Mouse (Mus musculus): ENCODE results near the gene Stx18. TPM values are rescaled to one million over a fixed set of nuclear protein-coding genes. Genes with fewer than 3 reads are reported as not detected.
A peak's percentile ranks its signal among the peaks of the same experiment; 100 is the strongest.

Gene Stx18
- polyA plus RNA-seq, 1 experiment, result 9.7 TPM

GRCm38 (mm10) chr5:38014916-38015315, 23.6 kb upstream of the Stx18 start:
- WGBS, result 65% methylated on average over 3 of the region's 3 CpGs

GRCm38 (mm10) chr5:38016945-38017344, 21.6 kb upstream of the Stx18 start:
- no peaks in the 10 kb centered on the region for H3K4me1 ChIP-seq (ENCODE audit: control insufficient read depth, insufficient read depth, insufficient read length, low read length)
- TF ChIP-seq POLR2A (IDR thresholded peaks at IDR 0.05; ENCODE audit: low read depth, low read length) (no peak), CTCF (IDR thresholded peaks at IDR 0.05; ENCODE audit: extremely low read depth, insufficient read length, insufficient replicate concordance, low read depth, low read length) (no peak)
- 73% methylated on average over 3 of the region's 3 CpGs for WGBS
- H3K27me3 ChIP-seq (ENCODE audit: control insufficient read depth, insufficient read depth, low read length), result no peaks in the 10 kb centered on the region; the same call in 1 of the 2 replicates
- H3K4me3 ChIP-seq (ENCODE audit: low read depth, low read length), result no peak overlapping the region
- H3K36me3 ChIP-seq (ENCODE audit: control insufficient read depth, insufficient read depth, low read length), result no peaks in the 10 kb centered on the region
- H3K27ac ChIP-seq (ENCODE audit: insufficient read depth, low read depth, low read length), result no peak overlapping the region

More at GRCm38 (mm10) chr5:38014916-38015315, 23.6 kb upstream of the Stx18 start:
- Histone ChIP-seq H3K27me3 (ENCODE audit: control insufficient read depth, insufficient read depth, low read length) (no peaks in the 10 kb centered on the region; the same call in 1 of the 2 replicates), H3K27ac (ENCODE audit: insufficient read depth, low read depth, low read length) (no peak overlapping the region), H3K4me3 (ENCODE audit: low read depth, low read length) (no peak overlapping the region), H3K36me3 (ENCODE audit: control insufficient read depth, insufficient read depth, low read length) (no peaks in the 10 kb centered on the region), H3K4me1 (ENCODE audit: control insufficient read depth, insufficient read depth, insufficient read length, low read length) (no peaks in the 10 kb centered on the region)
- TF ChIP-seq CTCF (IDR thresholded peaks at IDR 0.05; ENCODE audit: extremely low read depth, insufficient read length, insufficient replicate concordance, low read depth, low read length), result no peak
- TF ChIP-seq POLR2A (IDR thresholded peaks at IDR 0.05; ENCODE audit: low read depth, low read length), result no peak

GRCm38 (mm10) chr5:38027656-38028055, 10.9 kb upstream of the Stx18 start:
- Histone ChIP-seq H3K27ac (ENCODE audit: insufficient read depth, low read depth, low read length) (no peak overlapping the region), H3K4me3 (ENCODE audit: low read depth, low read length) (no peak overlapping the region), H3K36me3 (ENCODE audit: control insufficient read depth, insufficient read depth, low read length) (no peaks in the 10 kb centered on the region), H3K4me1 (ENCODE audit: control insufficient read depth, insufficient read depth, insufficient read length, low read length) (no peaks in the 10 kb centered on the region), H3K27me3 (ENCODE audit: control insufficient read depth, insufficient read depth, low read length) (no peaks in the 10 kb centered on the region)
- WGBS, result 83% methylated on average over 5 of the region's 5 CpGs
- TF ChIP-seq POLR2A (IDR thresholded peaks at IDR 0.05; ENCODE audit: low read depth, low read length), result no peak
- no peak for TF ChIP-seq CTCF (IDR thresholded peaks at IDR 0.05; ENCODE audit: extremely low read depth, insufficient read length, insufficient replicate concordance, low read depth, low read length)

GRCm38 (mm10) chr5:38038274-38038673, 268 bp upstream of the Stx18 start:
- WGBS, result 17% methylated on average over 9 of the region's 9 CpGs
- Histone ChIP-seq H3K4me1 (ENCODE audit: control insufficient read depth, insufficient read depth, insufficient read length, low read length) (no peaks in the 10 kb centered on the region; the same call in 1 of the 2 replicates), H3K27me3 (ENCODE audit: control insufficient read depth, insufficient read depth, low read length) (no peaks in the 10 kb centered on the region; the same call in 1 of the 2 replicates), H3K27ac (ENCODE audit: insufficient read depth, low read depth, low read length) (no peak overlapping the region), H3K36me3 (ENCODE audit: control insufficient read depth, insufficient read depth, low read length) (no peaks in the 10 kb centered on the region), H3K4me3 (ENCODE audit: low read depth, low read length) (peak overlapping the region; percentile 39)
- TF ChIP-seq CTCF (IDR thresholded peaks at IDR 0.05; ENCODE audit: extremely low read depth, insufficient read length, insufficient replicate concordance, low read depth, low read length) (no peak), POLR2A (IDR thresholded peaks at IDR 0.05; ENCODE audit: low read depth, low read length) (no peak)

GRCm38 (mm10) chr5:38039796-38040195, 1.3 kb downstream of the Stx18 start:
- WGBS, result 8% methylated on average over 9 of the region's 9 CpGs
- no peak overlapping the region for H3K27ac ChIP-seq (ENCODE audit: insufficient read depth, low read depth, low read length)
- H3K36me3 ChIP-seq (ENCODE audit: control insufficient read depth, insufficient read depth, low read length), result no peaks in the 10 kb centered on the region
- H3K27me3 ChIP-seq (ENCODE audit: control insufficient read depth, insufficient read depth, low read length), result no peaks in the 10 kb centered on the region
- no peaks in the 10 kb centered on the region; the same call in 1 of the 2 replicates for H3K4me1 ChIP-seq (ENCODE audit: control insufficient read depth, insufficient read depth, insufficient read length, low read length)
- H3K4me3 ChIP-seq (ENCODE audit: low read depth, low read length), result peak overlapping the region; percentile 97
- TF ChIP-seq CTCF (IDR thresholded peaks at IDR 0.05; ENCODE audit: extremely low read depth, insufficient read length, insufficient replicate concordance, low read depth, low read length) (no peak), POLR2A (IDR thresholded peaks at IDR 0.05; ENCODE audit: low read depth, low read length) (no peak)

GRCm38 (mm10) chr5:38044923-38045322, 6.4 kb downstream of the Stx18 start:
- no peak for TF ChIP-seq CTCF (IDR thresholded peaks at IDR 0.05; ENCODE audit: extremely low read depth, insufficient read length, insufficient replicate concordance, low read depth, low read length)
- no peak for TF ChIP-seq POLR2A (IDR thresholded peaks at IDR 0.05; ENCODE audit: low read depth, low read length)
- H3K4me1 ChIP-seq (ENCODE audit: control insufficient read depth, insufficient read depth, insufficient read length, low read length), result no peaks in the 10 kb centered on the region; the same call in 1 of the 2 replicates
- 53% methylated on average over 2 of the region's 2 CpGs for WGBS
- H3K27me3 ChIP-seq (ENCODE audit: control insufficient read depth, insufficient read depth, low read length), result no peaks in the 10 kb centered on the region
- no peak overlapping the region for H3K4me3 ChIP-seq (ENCODE audit: low read depth, low read length)
- H3K36me3 ChIP-seq (ENCODE audit: control insufficient read depth, insufficient read depth, low read length), result no peaks in the 10 kb centered on the region
- no peak overlapping the region for H3K27ac ChIP-seq (ENCODE audit: insufficient read depth, low read depth, low read length)

- TF ChIP-seq CTCF (IDR thresholded peaks at IDR 0.05; ENCODE audit: extremely low read depth, insufficient read length, insufficient replicate concordance, low read depth, low read length) (no peak), POLR2A (IDR thresholded peaks at IDR 0.05; ENCODE audit: low read depth, low read length) (no peak)
- no peaks in the 10 kb centered on the region for H3K36me3 ChIP-seq (ENCODE audit: control insufficient read depth, insufficient read depth, low read length)
- no peak overlapping the region for H3K4me3 ChIP-seq (ENCODE audit: low read depth, low read length)
- WGBS, result 38% methylated on average over 3 of the region's 3 CpGs
- no peak overlapping the region for H3K27ac ChIP-seq (ENCODE audit: insufficient read depth, low read depth, low read length)
- H3K4me1 ChIP-seq (ENCODE audit: control insufficient read depth, insufficient read depth, insufficient read length, low read length), result no peaks in the 10 kb centered on the region
- no peaks in the 10 kb centered on the region for H3K27me3 ChIP-seq (ENCODE audit: control insufficient read depth, insufficient read depth, low read length)
Measured at GRCm38 (mm10) chr5:38048177-38048576, 9.6 kb downstream of the Stx18 start.
